ENCODE assay signal across 19 mouse cellular contexts in genomic region chr1:155379289-155379688, GRCm38 (mm10). TPM values are rescaled to one million over a fixed set of nuclear protein-coding genes. Genes with fewer than 3 reads are reported as not detected.
A peak's percentile ranks its signal among the peaks of the same experiment; 100 is the strongest.
DNase-seq lines count a peak whose midpoint lies in the region; ATAC-seq and TF ChIP-seq lines count a peak whose summit lies in the region.
"Had no signal": no experiment of that assay in that cellular context is flagged by ENCODE, and none has a peak within 500 bp of the region (broad histone marks: within the 10 kb centered on the region; RNA-seq: fewer than 3 reads in every experiment).

No protein-coding gene starts in this region.

- in situ Hi-C loops in Patski (cut with MboI; ENCODE audit: low pct_unique_long_range_greater_than_20kb): no loop called here

- TF ChIP-seq EP300 in liver, embryonic 14.5 days (IDR thresholded peaks at IDR 0.05; ENCODE audit: low read depth): no peak

- 88% methylated on average over 1 of the region's 1 CpGs for WGBS in liver, embryonic 11.5 days
- 94% methylated on average over 1 of the region's 1 CpGs for WGBS in liver, embryonic 14.5 days (ENCODE audit: insufficient replicate concordance)

- intact Hi-C loops in left cerebral cortex, postnatal 25 days (cut with DNase I): no loop called here

- no peak overlapping the region for H3K4me2 ChIP-seq in liver, embryonic 11.5 days
- H3K4me2 ChIP-seq in liver, embryonic 14.5 days (ENCODE audit: low read depth): no peak overlapping the region
- H3K4me2 ChIP-seq: embryonic facial prominence, embryonic 13.5 days; forebrain, embryonic 13.5 days; heart, embryonic 13.5 days; hindbrain, embryonic 15.5 days had no signal

- no peak overlapping the region for H3K4me3 ChIP-seq in liver, embryonic 11.5 days (ENCODE audit: low read depth, low read length)
- no peak overlapping the region for H3K4me3 ChIP-seq in liver, embryonic 14.5 days (ENCODE audit: insufficient read depth in 1 of 2, low read depth in 2 of 2, low read length in 2 of 2)
- H3K4me3 ChIP-seq: embryonic facial prominence, embryonic 13.5 days; forebrain, embryonic 13.5 days; heart, embryonic 13.5 days; hindbrain, embryonic 15.5 days had no signal

- no peaks in the 10 kb centered on the region for H3K9me3 ChIP-seq in liver, embryonic 11.5 days (ENCODE audit: control insufficient read depth, low read length)
- no peaks in the 10 kb centered on the region for H3K9me3 ChIP-seq in liver, embryonic 14.5 days (ENCODE audit: control insufficient read depth, low read length)
- H3K9me3 ChIP-seq: embryonic facial prominence, embryonic 13.5 days; forebrain, embryonic 13.5 days; heart, embryonic 13.5 days; hindbrain, embryonic 15.5 days had no signal

- H3K9ac ChIP-seq in liver, embryonic 11.5 days (ENCODE audit: low read depth, low read length): no peak overlapping the region
- H3K9ac ChIP-seq in liver, embryonic 14.5 days (replicated peaks): no peak overlapping the region
- H3K9ac ChIP-seq: embryonic facial prominence, embryonic 13.5 days; forebrain, embryonic 13.5 days; forebrain, postnatal 0 days; heart, embryonic 13.5 days; hindbrain, embryonic 15.5 days had no signal

- H3K27ac ChIP-seq in liver, embryonic 11.5 days (ENCODE audit: low read depth, low read length): no peak overlapping the region
- H3K27ac ChIP-seq in liver, embryonic 14.5 days: no peak overlapping the region
- H3K27ac ChIP-seq: embryonic facial prominence, embryonic 13.5 days; forebrain, embryonic 13.5 days; heart, embryonic 13.5 days; hindbrain, embryonic 15.5 days had no signal

- no peaks in the 10 kb centered on the region for H3K36me3 ChIP-seq in liver, embryonic 11.5 days (ENCODE audit: control insufficient read depth, insufficient read depth, low read length)
- no peaks in the 10 kb centered on the region for H3K36me3 ChIP-seq in liver, embryonic 14.5 days (replicated peaks; ENCODE audit: control insufficient read depth, insufficient read depth, low read depth)
- H3K36me3 ChIP-seq: embryonic facial prominence, embryonic 13.5 days had no signal

- peak; percentile 19 for TF ChIP-seq CTCF in Patski (IDR thresholded peaks at IDR 0.05)
- TF ChIP-seq CTCF in liver, embryonic 14.5 days (IDR thresholded peaks at IDR 0.05; ENCODE audit: low read depth): 0 out of 2 replicates have a peak, but pooled peaks have one; percentile 5

- POLR2A ChIA-PET in Patski (lab: Charles Lee): interaction anchor here (0.6 kb wide), 1 partner anchor 85 kb away, joined by 3 read pairs; no protein-coding TSS in a partner anchor

- DNase-seq in liver, embryonic 11.5 days (ENCODE audit: low spot score): no peak
- DNase-seq in liver (no peak), Patski (ENCODE audit: low read depth, low spot score) (no peak)
- no peak for DNase-seq in liver, embryonic 14.5 days (ENCODE audit: low read depth in 3 of 3, low spot score in 3 of 3)
- DNase-seq in left cerebral cortex, postnatal 25 days (ENCODE audit: low spot score in 2 of 2): no peak
- no peak for DNase-seq in thymus, postnatal 14 days
- DNase-seq in frontal cortex, postnatal 14 days (ENCODE audit: low spot score in 2 of 2): no peak
- DNase-seq: adrenal gland, postnatal 10 days; cerebellum, adult 11-12 months; cerebellum, adult 9-10 months; cerebellum, postnatal 25 days; forebrain, postnatal 0 days; gastrocnemius, postnatal 36 days; heart, adult 11 months; heart, postnatal 36 days had no signal

- H3K27me3 ChIP-seq in liver, embryonic 11.5 days (replicated peaks; ENCODE audit: control insufficient read depth, insufficient read depth, low read length): no peaks in the 10 kb centered on the region
- H3K27me3 ChIP-seq in Patski: no peaks in the 10 kb centered on the region
- H3K27me3 ChIP-seq in liver, embryonic 14.5 days (ENCODE audit: control insufficient read depth, insufficient read depth, low read length): no peaks in the 10 kb centered on the region
- H3K27me3 ChIP-seq: embryonic facial prominence, embryonic 13.5 days; forebrain, embryonic 13.5 days; heart, embryonic 13.5 days; hindbrain, embryonic 15.5 days had no signal

- ATAC-seq in liver, embryonic 11.5 days (replicated peaks; ENCODE audit: low FRiP score): 0 out of 2 replicates have a peak, but pooled peaks have one; percentile 49
- no peak for ATAC-seq in Patski
- no peak for ATAC-seq in liver, embryonic 14.5 days (ENCODE audit: insufficient read depth)
- ATAC-seq: forebrain, embryonic 13.5 days; forebrain, postnatal 0 days had no signal

- CTCF ChIA-PET in Patski (lab: Charles Lee): interaction anchor here (0.7 kb wide), 1 partner anchor 8 kb away, joined by 3 read pairs; no protein-coding TSS in a partner anchor

- no peaks in the 10 kb centered on the region for H3K4me1 ChIP-seq in liver, embryonic 11.5 days (replicated peaks; ENCODE audit: control insufficient read depth, insufficient read depth, low read length)
- peaks cover 7 to 8% of the 10 kb centered on the region in 2 experiments; a peak in 3 of 4 replicates for H3K4me1 ChIP-seq in liver, embryonic 14.5 days (replicated peaks; ENCODE audit: control insufficient read depth in 2 of 2, insufficient read depth in 2 of 2, low read length in 1 of 2)
- H3K4me1 ChIP-seq: embryonic facial prominence, embryonic 13.5 days; forebrain, embryonic 13.5 days; heart, embryonic 13.5 days; hindbrain, embryonic 15.5 days had no signal

RNA-seq across cellular contexts. Expression of gene Xpr1, which starts 37.9 kb away (rescaled TPM):
- polyA plus RNA-seq in liver, embryonic 11.5 days (2014; fragmentation: Nextera tagmentation; extraction: Ambion mirVana): 5.3 and 8.0 TPM in 2 replicates
- polyA plus RNA-seq in Patski (2021): 24.4 TPM
- 3.3 and 4.2 TPM in 2 replicates for polyA plus RNA-seq in liver, embryonic 14.5 days (2012; rRNA removed)
- 2.2 and 2.4 TPM in 2 replicates for polyA plus RNA-seq in liver, embryonic 14.5 days (2014; fragmentation: Nextera tagmentation; extraction: Ambion mirVana)
- 10 to 100 TPM; 77.5 to 87.5 TPM for total RNA-seq in left cerebral cortex, postnatal 25 days (2021)
